Mouse (Mus musculus): ENCODE measurements around the gene Bptf. TPM values are rescaled to one million over a fixed set of nuclear protein-coding genes. Genes with fewer than 3 reads are reported as not detected.
"Not testable (repeated sequence)": the region's sequence is repeated elsewhere in the genome, so short reads cannot be mapped to it uniquely, and the experiment has no call there.

Gene Bptf
- total RNA-seq (2022), result 10 to 100 TPM; 65.3 to 83.4 (median 77.4) TPM

DNA sequence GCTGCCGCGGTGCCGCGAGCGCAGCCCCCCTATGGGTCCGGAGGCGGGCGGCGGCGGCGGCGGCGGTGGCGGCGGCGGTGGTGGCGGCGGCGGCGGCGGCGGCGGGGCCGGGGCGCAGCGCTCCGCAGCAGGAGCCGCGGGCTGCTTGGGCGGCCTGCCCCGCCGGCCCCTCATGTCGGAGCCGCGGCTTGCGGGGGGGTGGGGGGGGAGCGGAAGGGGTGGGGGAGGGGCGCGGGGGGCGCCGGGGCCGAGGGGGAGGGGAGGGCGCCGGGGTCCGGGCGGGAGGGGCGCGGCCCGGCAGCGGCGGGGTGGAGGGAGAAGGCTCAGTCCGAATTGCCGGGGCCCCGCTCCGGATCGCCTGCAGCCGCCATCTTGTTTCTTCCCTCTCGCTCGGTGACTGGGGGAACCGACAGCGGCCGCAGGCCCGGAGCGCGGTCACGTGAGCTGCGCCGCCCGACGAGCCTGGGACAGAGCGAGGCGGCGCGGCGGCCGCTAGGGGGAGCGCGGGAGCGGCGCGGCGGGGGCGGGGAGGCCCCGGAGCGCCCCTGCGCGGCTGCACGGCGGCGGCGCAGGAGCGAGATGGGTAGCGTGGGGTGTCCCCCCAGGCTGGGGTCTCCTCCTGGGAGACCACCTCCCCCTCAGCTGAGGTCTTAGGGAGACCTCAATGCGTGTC lies at the start of gene Bptf:
Gene Bptf (minus strand): TSS at position 379 of the 673 bp plus-strand sequence.
- peak; percentile 79 to 83 for DNase-seq (ENCODE audit: low spot score in 2 of 2)

DNA sequence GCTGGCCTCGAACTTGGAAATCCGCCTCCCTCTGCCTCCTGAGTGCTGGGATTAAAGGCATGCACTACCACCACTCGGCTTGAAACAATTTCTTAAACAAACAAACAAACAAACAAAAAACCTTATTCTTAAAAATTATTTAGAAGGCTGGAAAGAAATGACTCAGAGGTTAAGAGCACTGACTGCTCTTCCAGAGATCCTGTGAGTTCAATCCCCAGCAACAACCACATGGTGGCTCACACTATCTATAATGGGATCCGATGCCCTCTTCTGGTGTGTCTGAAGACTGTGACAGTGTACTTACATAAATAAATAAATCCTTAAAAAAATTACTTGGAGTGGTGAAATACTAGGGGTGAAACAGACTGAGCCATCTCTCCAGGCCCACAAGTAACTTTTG lies 29.3 kb upstream of the Bptf start:
- DNase-seq (ENCODE audit: low spot score in 2 of 2), result no peak

- no peak for DNase-seq (ENCODE audit: low spot score in 2 of 2)
These were observed 27.1 kb upstream of the Bptf start for GRCm38 (mm10) chr11:107159034-107159433.

DNA sequence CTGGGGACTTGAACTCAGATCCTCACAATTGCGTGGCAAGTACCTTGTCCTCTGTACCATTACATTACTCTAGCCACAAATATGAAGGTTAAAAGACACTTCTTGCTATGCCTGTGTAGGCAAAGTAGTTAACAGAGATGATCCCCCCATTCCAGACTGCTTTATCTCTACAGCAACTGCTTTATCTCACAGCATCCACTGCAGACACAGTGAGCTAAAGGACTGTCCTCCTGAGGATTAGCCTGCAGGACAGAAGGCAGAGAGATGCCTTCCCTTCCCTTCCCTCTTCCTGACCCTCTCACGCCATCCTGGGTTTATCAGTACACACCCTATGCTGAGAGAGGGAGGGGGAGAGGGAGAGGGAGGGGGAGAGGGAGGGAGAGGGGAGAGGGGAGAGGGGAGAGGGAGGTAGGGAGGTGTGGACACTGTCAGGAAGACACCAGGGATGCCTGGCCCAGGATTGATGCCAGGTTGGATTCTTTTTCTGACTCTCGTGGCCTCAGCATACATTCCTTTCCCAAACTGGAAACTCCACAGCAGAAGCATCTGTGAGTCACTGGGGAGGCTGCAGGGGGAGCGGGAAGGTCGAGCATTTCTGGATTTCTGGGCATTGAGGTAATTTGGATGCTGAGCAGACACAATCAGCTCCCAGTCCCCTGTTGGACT lies 25.2 kb upstream of the Bptf start:
- DNase-seq (ENCODE audit: low spot score in 2 of 2), result no peak

DNA sequence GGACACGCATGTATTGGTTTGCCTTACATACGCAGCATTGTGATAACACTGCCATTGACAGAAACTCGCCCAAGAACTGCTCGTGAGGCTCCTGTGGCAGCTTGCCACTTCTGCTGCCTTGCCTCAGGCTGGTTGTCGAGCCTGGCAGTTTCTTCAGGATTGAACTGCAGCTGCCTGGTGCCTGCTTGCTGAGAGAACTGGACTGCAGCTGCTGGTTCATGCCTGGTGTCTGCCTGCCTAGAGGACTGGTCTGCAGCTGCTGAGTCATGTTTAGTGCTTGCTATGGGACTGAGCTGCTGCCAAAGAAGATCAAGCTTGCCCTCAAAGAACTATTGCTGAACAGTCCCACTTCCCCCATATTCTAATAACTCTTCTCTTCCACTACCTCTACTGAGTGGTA lies 23.4 kb upstream of the Bptf start:
- no peak for DNase-seq (ENCODE audit: low spot score in 2 of 2)

DNA sequence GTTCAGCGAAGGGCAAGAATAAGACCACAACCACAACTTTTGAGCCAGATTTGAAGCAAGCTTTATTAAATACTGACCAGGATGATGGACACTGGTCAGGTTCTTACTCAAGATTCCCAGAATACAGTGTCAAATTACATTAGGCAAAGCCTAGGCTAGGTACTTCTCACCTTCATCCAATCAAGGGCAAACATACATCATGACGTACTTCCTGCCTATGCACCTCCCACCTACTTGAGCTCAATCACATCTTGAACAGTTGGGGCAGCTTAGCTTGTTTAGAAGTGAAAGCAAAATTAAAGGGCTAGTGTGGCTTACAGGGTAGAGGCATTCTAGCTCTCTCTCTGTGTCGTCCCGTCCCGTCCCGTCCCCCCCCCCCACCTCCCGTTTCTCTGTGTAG lies 22.5 kb upstream of the Bptf start:
- no peak for DNase-seq (ENCODE audit: low spot score in 2 of 2)

DNA sequence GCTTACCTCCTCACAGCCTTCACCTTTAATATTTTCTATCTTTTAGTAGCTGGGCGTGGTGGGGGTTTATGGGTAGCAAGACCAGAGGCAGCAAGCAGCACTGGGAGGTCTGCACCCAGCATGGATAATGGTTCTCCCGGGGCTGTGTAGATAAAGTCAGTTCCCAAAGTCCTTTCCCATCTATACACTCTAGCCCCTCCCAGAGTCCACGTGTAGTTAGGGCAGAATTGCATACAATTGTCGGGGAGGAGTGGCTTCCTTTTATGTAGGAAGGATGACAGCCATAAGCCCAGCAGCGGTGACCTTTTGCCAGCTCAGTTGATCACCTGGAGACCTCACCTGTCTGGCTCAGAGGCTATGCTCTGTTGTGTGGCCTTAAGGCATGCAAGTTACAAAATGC lies 21.7 kb upstream of the Bptf start:
- DNase-seq (ENCODE audit: low spot score in 2 of 2), result no peak

DNA sequence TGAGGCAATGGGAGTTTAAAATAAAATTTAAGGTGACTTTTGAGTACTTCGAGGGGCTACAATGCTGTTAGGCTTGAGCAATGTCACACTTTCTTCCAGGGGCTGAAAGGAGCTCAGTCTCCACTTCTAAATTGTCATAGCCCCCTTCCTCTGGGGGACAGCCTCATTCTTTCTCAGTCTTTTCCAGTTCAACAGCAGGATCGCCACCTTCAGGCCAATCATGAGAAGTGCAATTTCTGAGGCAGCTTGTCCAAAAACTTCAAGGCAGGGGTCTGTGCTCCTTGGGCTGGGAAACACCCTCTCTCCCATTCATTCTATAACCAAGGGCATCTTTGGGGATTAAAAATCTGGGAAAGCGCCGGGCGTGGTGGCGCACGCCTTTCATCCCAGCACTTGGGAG lies 19.9 kb upstream of the Bptf start:
- DNase-seq (ENCODE audit: low spot score in 2 of 2), result no peak

DNA sequence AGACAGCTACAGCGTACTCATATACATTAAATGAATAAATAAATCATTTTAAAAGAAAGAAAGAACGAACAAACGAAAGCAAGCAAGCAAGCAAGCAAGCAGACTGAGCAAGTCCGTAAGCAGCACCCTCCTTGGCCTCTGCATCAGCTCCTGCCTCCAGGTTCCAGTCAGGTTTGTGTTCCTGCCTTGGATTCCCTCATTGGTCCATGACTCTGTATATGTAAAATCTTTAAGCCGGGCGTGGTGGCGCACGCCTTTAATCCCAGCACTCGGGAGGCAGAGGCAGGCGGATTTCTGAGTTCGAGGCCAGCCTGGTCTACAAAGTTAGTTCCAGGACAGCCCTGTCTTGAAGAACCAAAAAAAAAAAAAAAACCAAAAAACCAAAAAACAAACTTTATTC lies 12.0 kb upstream of the Bptf start:
- not testable (repeated sequence) for DNase-seq (ENCODE audit: low spot score in 2 of 2)

- DNase-seq (ENCODE audit: low spot score in 2 of 2), result no peak
These were observed 10.5 kb upstream of the Bptf start for GRCm38 (mm10) chr11:107142382-107142781.

GRCm38 (mm10) chr11:107140756-107141155 lies 8.8 kb upstream of the Bptf start:
- DNase-seq (ENCODE audit: low spot score in 2 of 2), result no peak

DNA sequence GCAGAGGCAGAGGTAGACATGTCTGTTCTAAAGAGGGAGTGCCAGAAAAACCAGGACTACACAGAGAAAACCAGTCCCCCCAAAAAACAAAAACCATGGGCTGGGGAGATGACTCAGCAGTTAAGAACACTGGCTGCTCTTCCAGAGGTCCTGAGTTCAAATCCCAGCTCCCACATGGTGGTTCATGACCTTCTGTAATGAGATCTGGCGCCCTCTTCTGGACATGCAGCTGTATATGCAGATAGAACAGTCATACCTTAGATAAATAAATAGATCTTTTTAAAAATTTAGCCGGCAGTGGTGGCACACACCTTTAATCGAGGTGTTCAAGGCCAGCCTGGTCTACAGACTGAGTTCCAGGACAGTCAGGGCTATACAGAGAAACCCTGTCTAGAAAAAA lies 6.7 kb upstream of the Bptf start:
- DNase-seq (ENCODE audit: low spot score in 2 of 2), result no peak

- no peak for DNase-seq (ENCODE audit: low spot score in 2 of 2)
These were observed 5.7 kb upstream of the Bptf start for GRCm38 (mm10) chr11:107137593-107137992.

DNA sequence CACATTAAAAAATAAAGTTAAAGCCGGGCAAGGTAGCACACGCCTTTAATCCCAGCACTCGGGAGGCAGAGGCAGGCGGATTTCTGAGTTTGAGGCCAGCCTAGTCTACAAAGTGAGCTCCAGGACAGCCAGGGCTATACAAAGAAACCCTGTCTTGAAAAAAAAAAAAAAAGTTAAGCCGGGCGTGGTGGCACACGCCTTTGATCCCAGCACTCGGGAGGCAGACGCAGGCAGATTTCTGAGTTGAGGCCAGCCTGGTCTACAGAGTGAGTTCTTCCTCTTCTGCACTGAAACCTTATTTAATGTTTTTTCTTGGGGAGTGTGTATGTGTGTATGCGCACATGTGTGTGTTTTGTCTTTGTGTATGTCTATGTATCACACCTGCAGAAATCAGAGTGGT lies 4.5 kb upstream of the Bptf start:
- not testable (repeated sequence) for DNase-seq (ENCODE audit: low spot score in 2 of 2)

- DNase-seq (ENCODE audit: low spot score in 2 of 2), result no peak
These were observed 3.8 kb upstream of the Bptf start for GRCm38 (mm10) chr11:107135741-107136140.

DNA sequence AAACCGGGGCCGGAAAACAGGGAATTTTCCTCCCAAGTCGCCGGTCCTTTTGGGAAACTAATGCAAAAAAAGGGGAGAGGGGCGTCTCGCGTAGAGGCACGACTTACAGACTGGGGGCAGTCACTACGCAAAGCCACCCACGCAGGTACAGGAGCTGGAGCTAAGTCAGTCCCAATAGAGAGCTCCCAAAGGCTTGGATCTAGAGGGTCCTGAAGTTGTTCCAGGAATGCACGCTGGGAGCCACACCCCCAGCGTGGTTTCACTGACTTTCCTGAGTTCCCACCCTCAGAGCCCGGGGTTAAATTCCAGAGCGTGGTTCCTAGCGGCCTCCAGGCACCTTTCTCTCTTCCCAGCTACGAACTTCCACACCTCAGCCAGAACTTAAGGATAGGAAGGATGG lies 499 bp upstream of the Bptf start:
- DNase-seq (ENCODE audit: low spot score in 2 of 2), result no peak

- peak in 1 of 2 experiments; percentile 34 for DNase-seq (ENCODE audit: low spot score in 2 of 2)
These were observed 813 bp downstream of the Bptf start for GRCm38 (mm10) chr11:107130879-107131748.

- no peak for DNase-seq (ENCODE audit: low spot score in 2 of 2)
These were observed 1.6 kb downstream of the Bptf start for GRCm38 (mm10) chr11:107130221-107130788.

- no peak for DNase-seq (ENCODE audit: low spot score in 2 of 2)
These were observed 2.3 kb downstream of the Bptf start for GRCm38 (mm10) chr11:107129641-107130040.

GRCm38 (mm10) chr11:107126716-107127115 lies 5.2 kb downstream of the Bptf start:
- not testable (repeated sequence) for DNase-seq (ENCODE audit: low spot score in 2 of 2)

DNA sequence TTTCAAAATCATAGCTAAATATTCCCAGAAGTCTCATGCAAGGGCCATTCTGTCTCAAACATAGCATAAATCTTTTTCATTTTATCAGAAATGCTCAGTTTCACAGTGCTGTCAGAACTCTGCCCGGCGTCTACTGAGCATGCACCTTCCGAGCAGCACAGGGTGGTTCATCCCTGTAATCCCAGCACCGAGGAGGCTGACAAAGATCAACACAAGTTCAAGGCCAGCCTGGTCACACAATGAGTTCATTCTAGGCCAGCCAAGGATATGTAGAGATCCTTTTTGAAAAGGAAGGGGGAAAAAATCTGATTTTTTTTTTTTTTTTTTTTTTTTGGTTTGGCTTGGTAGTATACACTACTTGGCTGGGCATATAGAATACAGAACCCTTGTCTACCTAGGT lies 6.9 kb downstream of the Bptf start:
- no peak for DNase-seq (ENCODE audit: low spot score in 2 of 2)

GRCm38 (mm10) chr11:107124327-107124731 lies 7.6 kb downstream of the Bptf start:
- no peak for DNase-seq (ENCODE audit: low spot score in 2 of 2)

All from layer of hippocampus, adult 8-10 months (tissue).